Mouse (Mus musculus): ENCODE results near the gene B9d2. TPM values are rescaled to one million over a fixed set of nuclear protein-coding genes. Genes with fewer than 3 reads are reported as not detected.

Gene B9d2
- total RNA-seq, 2 experiments from 2014 or later: 8.7 to 9.7 TPM

- Histone ChIP-seq H3K27ac (peak overlapping the region; percentile 90), H3K4me3 (peak overlapping the region; percentile 82)
- DNase-seq: no peak
- no peak for TF ChIP-seq CTCF (IDR thresholded peaks at IDR 0.05)
- intact Hi-C loops (cut with DNase I): loop anchor here (2.0 kb wide), 1 partner anchor 17 kb away; no protein-coding TSS in a partner anchor
These were observed 9.0 kb downstream of the B9d2 start for GRCm38 (mm10) chr7:25689603-25690021.

- no peak for DNase-seq
- no peak for TF ChIP-seq CTCF (IDR thresholded peaks at IDR 0.05)
- peak overlapping the region; percentile 82 for H3K4me3 ChIP-seq
- peak overlapping the region; percentile 90; the same call in 1 of the 2 replicates for H3K27ac ChIP-seq
- intact Hi-C loops (cut with DNase I): no loop called here
These were observed 9.5 kb downstream of the B9d2 start for GRCm38 (mm10) chr7:25690051-25690450.

- intact Hi-C loops (cut with DNase I): no loop called here
- TF ChIP-seq CTCF (IDR thresholded peaks at IDR 0.05): no peak
- DNase-seq: no peak
- Histone ChIP-seq H3K4me3 (no peak overlapping the region), H3K27ac (no peak overlapping the region)
These were observed 13.5 kb downstream of the B9d2 start for GRCm38 (mm10) chr7:25694104-25694503.

GRCm38 (mm10) chr7:25699851-25700250 is 19.3 kb downstream of the B9d2 start:
- intact Hi-C loops (cut with DNase I): no loop called here
- no peak for DNase-seq
- Histone ChIP-seq H3K4me3 (no peak overlapping the region), H3K27ac (no peak overlapping the region)
- no peak for TF ChIP-seq CTCF (IDR thresholded peaks at IDR 0.05)

- H3K27ac ChIP-seq: no peak overlapping the region
- peak; percentile 30; the same call in 1 of the 2 replicates for TF ChIP-seq CTCF (IDR thresholded peaks at IDR 0.05)
- DNase-seq: no peak
- H3K4me3 ChIP-seq: no peak overlapping the region
- intact Hi-C loops (cut with DNase I): no loop called here
These were observed 20.2 kb downstream of the B9d2 start for GRCm38 (mm10) chr7:25700732-25701131.

- intact Hi-C loops (cut with DNase I): no loop called here
- Histone ChIP-seq H3K27ac (no peak overlapping the region), H3K4me3 (no peak overlapping the region)
- TF ChIP-seq CTCF (IDR thresholded peaks at IDR 0.05): peak; percentile 27; the same call in 1 of the 2 replicates
- no peak for DNase-seq
These were observed 21.8 kb downstream of the B9d2 start for GRCm38 (mm10) chr7:25702350-25702749.

- DNase-seq: no peak
These were observed 23.4 kb downstream of the B9d2 start for GRCm38 (mm10) chr7:25703793-25704494.

GRCm38 (mm10) chr7:25704716-25705364 is 24.3 kb downstream of the B9d2 start:
- no peak overlapping the region for H3K27ac ChIP-seq
- no peak for TF ChIP-seq CTCF (IDR thresholded peaks at IDR 0.05)
- peak; percentile 44 for DNase-seq
- intact Hi-C loops (cut with DNase I): no loop called here
- peak overlapping the region; percentile 64 for H3K4me3 ChIP-seq

More at GRCm38 (mm10) chr7:25703793-25704494, 23.4 kb downstream of the B9d2 start:
- intact Hi-C loops (cut with DNase I): no loop called here
- Histone ChIP-seq H3K4me3 (peak overlapping the region; percentile 17; the same call in 1 of the 2 replicates), H3K27ac (peak overlapping the region; percentile 13; the same call in 1 of the 2 replicates)
- no peak for TF ChIP-seq CTCF (IDR thresholded peaks at IDR 0.05)

- DNase-seq: no peak
- Histone ChIP-seq H3K4me3 (no peak overlapping the region), H3K27ac (peak overlapping the region; percentile 84)
- no peak for TF ChIP-seq CTCF (IDR thresholded peaks at IDR 0.05)
- intact Hi-C loops (cut with DNase I): loop anchor here (2.0 kb wide), 1 partner anchor 17 kb away; no protein-coding TSS in a partner anchor
These were observed 25.2 kb downstream of the B9d2 start for GRCm38 (mm10) chr7:25705801-25706251.

GRCm38 (mm10) chr7:25706578-25707170 is 26.1 kb downstream of the B9d2 start:
- intact Hi-C loops (cut with DNase I): loop anchor here (2.0 kb wide), 1 partner anchor 18 kb away; no protein-coding TSS in a partner anchor
- no peak for TF ChIP-seq CTCF (IDR thresholded peaks at IDR 0.05)
- H3K4me3 ChIP-seq: no peak overlapping the region
- H3K27ac ChIP-seq: peak overlapping the region; percentile 84
- no peak for DNase-seq

GRCm38 (mm10) chr7:25707581-25708292 is 27.2 kb downstream of the B9d2 start:
- Histone ChIP-seq H3K4me3 (peak overlapping the region; percentile 53), H3K27ac (peak overlapping the region; percentile 84)
- peak; percentile 69 for DNase-seq
- TF ChIP-seq CTCF (IDR thresholded peaks at IDR 0.05): no peak
- intact Hi-C loops (cut with DNase I): loop anchor here (2.0 kb wide), 1 partner anchor 19 kb away; no protein-coding TSS in a partner anchor

- no peak for TF ChIP-seq CTCF (IDR thresholded peaks at IDR 0.05)
- peak; percentile 77 for DNase-seq
These were observed 29.4 kb downstream of the B9d2 start for GRCm38 (mm10) chr7:25709961-25710360.

More at GRCm38 (mm10) chr7:25709961-25710360, 29.4 kb downstream of the B9d2 start:
- Histone ChIP-seq H3K27ac (peak overlapping the region; percentile 84), H3K4me3 (peak overlapping the region; percentile 58)
- intact Hi-C loops (cut with DNase I): no loop called here
